Mouse (Mus musculus): ENCODE measurements around the gene Akap12.

The Akap12 gene

DNA sequence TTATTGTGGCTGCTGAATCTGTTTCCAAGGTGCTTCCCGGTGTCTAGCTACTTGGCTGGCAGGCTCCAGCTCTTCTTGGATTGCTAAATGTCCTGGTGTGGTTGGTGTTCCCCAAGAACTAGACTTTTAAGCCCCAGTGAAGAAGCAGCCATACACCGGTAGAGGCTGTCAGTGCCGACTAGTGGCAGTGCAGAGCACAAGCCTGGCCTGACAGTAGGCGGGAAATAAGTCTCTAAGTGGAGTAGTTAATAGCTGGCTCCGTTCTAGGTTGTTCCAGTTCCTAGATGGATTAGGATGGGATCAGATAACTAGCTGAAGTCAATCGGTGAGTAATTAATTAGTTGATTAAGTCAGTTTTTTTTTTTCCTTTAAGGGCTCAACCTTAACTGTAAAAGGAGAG, 125.7 kb downstream of the Akap12 start:
- ChIA-PET CTCF (interaction anchor here (0.6 to 8.6 kb wide), 14 partner anchors 9 to 396 kb away, joined by 3 to 62 read pairs (median 3); no protein-coding TSS in a partner anchor), POLR2A (interaction anchor here in 3 of 4 experiments (0.6 to 10.7 kb wide), 29 partner anchors 7 to 353 kb away, joined by 3 to 147 read pairs (median 4); partner anchors contain the start of genes Armt1 (in 1 of the 3) and Rmnd1 (in 1 of the 3))

DNA sequence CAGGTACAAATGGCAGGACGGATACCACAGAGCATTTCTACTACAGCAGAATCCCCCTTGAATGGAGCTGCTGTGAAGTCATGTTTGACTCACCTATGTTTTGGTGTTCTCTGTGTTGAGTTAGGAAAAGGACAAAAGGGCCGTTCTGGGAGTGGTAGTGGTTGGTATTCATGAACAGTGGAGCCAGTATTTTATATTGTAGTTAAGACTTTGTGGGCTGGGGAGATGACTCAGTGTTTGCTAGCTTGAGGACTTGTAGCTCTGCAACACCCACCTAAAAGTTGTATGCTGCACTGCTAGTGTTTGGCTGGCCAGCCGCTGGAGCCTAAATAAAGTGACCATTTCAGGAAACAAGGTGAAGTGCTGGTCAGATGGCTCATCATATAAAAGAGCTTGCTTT, 129.1 kb downstream of the Akap12 start:
- CTCF ChIA-PET = interaction anchor here in 1 of 4 experiments (8.6 kb wide), 1 partner anchor 11 kb away, joined by 62 read pairs; no protein-coding TSS in a partner anchor
- POLR2A ChIA-PET = interaction anchor here (0.6 to 10.7 kb wide), 20 partner anchors 7 to 320 kb away, joined by 3 to 84 read pairs (median 4); partner anchors contain the start of genes Armt1 (in 3 of the 4), Rmnd1 (in 3 of the 4) and Zbtb2 (in 1 of the 4)

DNA sequence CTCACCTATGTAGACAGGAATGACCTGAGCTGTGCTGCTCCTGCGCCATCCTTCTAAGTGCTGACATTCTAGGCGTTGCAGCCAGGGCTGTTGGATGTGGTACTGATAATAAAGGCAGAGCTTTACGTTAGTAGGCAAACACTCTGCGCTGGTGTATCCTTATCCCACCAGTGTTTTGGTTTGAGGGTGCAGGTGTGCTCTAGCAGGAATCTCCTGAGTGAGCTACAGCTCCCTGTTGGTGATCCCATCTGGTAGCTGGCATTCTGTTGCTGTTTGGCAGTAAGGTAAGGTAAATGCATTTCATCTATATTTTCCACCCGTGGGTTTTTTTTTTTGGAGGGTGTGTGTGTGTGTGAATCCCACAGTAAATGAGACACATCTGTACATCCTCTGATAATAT, 131.9 kb downstream of the Akap12 start:
- CTCF ChIA-PET = interaction anchor here in 1 of 4 experiments (0.7 kb wide), 2 partner anchors 33 to 46 kb away, joined by 3 to 4 read pairs; no protein-coding TSS in a partner anchor

DNA sequence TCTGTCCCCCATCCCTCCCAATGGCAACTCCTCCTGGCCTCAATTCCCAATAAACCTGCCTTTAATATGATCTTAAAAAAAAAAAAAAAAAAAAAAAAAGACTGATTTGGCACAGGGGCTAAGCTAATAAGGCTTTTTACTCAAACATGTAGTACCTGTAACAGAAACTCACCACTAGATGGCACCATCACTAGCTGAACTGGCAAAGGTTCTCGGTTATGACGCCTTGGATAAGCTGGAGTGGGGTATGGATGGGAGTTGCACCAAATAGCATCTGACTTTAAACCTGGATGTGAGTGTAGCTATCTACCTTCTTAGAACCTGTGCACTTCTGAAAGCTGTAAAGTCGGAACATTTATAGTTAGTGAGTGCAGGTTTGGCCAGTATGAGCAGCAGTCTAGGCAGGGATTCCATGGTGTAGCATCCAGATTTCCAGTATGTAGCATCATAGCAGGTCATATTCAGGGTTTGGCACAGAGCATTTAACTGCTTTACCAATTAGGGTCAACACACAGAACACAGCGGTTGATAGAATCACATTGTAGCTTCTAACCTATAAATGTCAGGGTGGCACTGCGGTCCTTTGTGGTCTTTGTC, 138.8 kb downstream of the Akap12 start:
- POLR2A ChIA-PET = interaction anchor here in 3 of 4 experiments (0.5 to 6.5 kb wide), 22 partner anchors 8 to 1010 kb away, joined by 3 to 53 read pairs (median 4); partner anchors contain the start of genes Armt1 (in 1 of the 3), Rmnd1 (in 1 of the 3) and Zbtb2 (in 1 of the 3)

More for the DNA sequence above, 131.9 kb downstream of the Akap12 start:
- POLR2A ChIA-PET = interaction anchor here in 3 of 4 experiments (0.5 to 7.8 kb wide), 24 partner anchors 8 to 1373 kb away, joined by 3 to 84 read pairs (median 3); partner anchors contain the start of genes Zbtb2 (in 2 of the 3), Armt1 (in 1 of the 3) and Rmnd1 (in 1 of the 3)

DNA sequence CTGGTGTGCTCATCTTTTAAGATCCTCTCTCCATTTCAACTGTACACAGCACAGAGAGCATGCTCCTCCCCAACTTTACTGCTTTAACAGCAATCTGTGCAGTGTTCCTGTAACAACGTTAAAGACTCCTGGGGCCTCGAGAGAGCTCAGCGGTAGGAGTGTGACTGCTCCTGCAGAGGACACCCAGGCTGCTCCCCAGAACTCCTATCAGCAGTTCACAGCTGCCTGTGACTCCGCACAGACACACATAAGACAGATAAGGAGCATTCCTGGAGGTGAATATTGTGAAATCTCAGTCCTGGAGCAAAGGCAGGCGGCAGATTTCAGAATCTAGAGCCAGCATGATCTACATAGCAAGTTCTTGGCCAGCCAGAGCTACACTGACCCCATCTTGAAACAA, 139.3 kb downstream of the Akap12 start:
- CTCF ChIA-PET = interaction anchor here (0.6 to 4.7 kb wide), 50 partner anchors 9 to 1024 kb away, joined by 3 to 62 read pairs (median 4); partner anchors contain the start of genes Armt1 (in 3 of the 4), Rmnd1 (in 3 of the 4), Zbtb2 (in 2 of the 4) and Ccdc170 (in 1 of the 4)
- POLR2A ChIA-PET = interaction anchor here in 3 of 4 experiments (0.5 to 6.5 kb wide), 22 partner anchors 9 to 1009 kb away, joined by 3 to 53 read pairs (median 4); partner anchors contain the start of genes Armt1 (in 1 of the 3), Rmnd1 (in 1 of the 3) and Zbtb2 (in 1 of the 3)

More for the DNA sequence above, 138.8 kb downstream of the Akap12 start:
- CTCF ChIA-PET = interaction anchor here (0.5 to 4.7 kb wide), 51 partner anchors 8 to 1023 kb away, joined by 3 to 62 read pairs (median 4); partner anchors contain the start of genes Armt1 (in 3 of the 4), Rmnd1 (in 3 of the 4), Zbtb2 (in 2 of the 4) and Ccdc170 (in 1 of the 4)

DNA sequence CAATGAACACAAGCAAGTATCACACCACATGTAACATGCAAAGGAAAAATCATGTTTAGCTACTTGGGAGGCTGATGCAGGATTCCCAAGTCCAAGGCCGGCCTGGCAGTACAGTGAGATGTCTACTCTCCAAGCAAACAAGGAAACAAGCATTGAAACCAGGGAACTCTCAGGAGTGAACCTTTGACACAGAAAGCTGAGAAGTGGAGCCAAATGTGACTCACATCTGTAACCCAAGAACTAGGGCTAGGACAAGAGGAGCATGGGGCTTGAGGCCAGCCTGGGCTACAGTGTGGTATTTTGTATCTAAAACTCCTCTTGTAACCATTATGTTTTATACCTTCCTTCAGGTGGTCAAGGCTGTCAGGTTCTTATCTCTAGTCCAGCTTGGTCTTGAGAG, 141.0 kb downstream of the Akap12 start:
- POLR2A ChIA-PET = interaction anchor here in 2 of 4 experiments (1.0 to 6.5 kb wide), 9 partner anchors 9 to 142 kb away, joined by 3 to 53 read pairs (median 7); partner anchors contain the start of genes Armt1 (in 2 of the 2) and Rmnd1 (in 2 of the 2)
- CTCF ChIA-PET = interaction anchor here in 1 of 4 experiments (4.7 kb wide), 1 partner anchor 15 kb away, joined by 62 read pairs; the partner anchor contains the start of gene Zbtb2

Data from embryonic stem cell, embryonic (primary cell).